Mouse (Mus musculus) liver, embryonic 14.5 days (tissue): Measurements from ENCODE around the gene Vmn1r19. TPM values are rescaled to one million over a fixed set of nuclear protein-coding genes. Genes with fewer than 3 reads are reported as not detected.

Experiments used
- ATAC-seq: fragments of 200-750 bp; cut with Nextera tagmentation; 2 replicates; pipeline ENCODE4 v1.8.0; 2017; ENCODE audit warnings: moderate number of reproducible peaks, mild to moderate bottlenecking, moderate library complexity; ENCODE audit not compliant: insufficient read depth
- DNase-seq, 3 experiments: peaks; one replicate each; pipeline ENCODE4 v3.0.0-alpha.2; 2012 to 2013; ENCODE audit warnings: low read depth in 3 of 3, low spot score in 3 of 3
- H3K27ac ChIP-seq: fragments of 300-500 bp; sonication (generic); 2 replicates; pipeline ENCODE4 v1.5.1; 2014; ENCODE audit warnings: moderate library complexity, mild to moderate bottlenecking, control low read depth, inconsistent platforms
- H3K27me3 ChIP-seq: fragments of 300-500 bp; sonication (generic); 2 replicates; pipeline ENCODE4 v1.6.1; 2014; ENCODE audit warnings: mild to moderate bottlenecking, low read length, moderate library complexity; ENCODE audit not compliant: control insufficient read depth, insufficient read depth
- H3K36me3 ChIP-seq: fragments of 300-500 bp; sonication (generic); replicated peaks from 2 replicates; pipeline ENCODE4 v1.6.1; 2014; ENCODE audit warnings: low read depth; ENCODE audit not compliant: control insufficient read depth, insufficient read depth
- H3K4me1 ChIP-seq, 2 experiments: fragments of 200-500 bp in 1 of 2; fragments of 300-500 bp in 1 of 2; sonication (generic) in 1 of 2; replicated peaks; 2 replicates each; pipeline ENCODE4 v1.6.1; 2012 to 2014; ENCODE audit warnings: antibody characterized with exemption in 1 of 2, inconsistent platforms in 1 of 2, low read length in 1 of 2; ENCODE audit not compliant: control insufficient read depth in 2 of 2, insufficient read depth in 2 of 2
- H3K4me2 ChIP-seq: fragments of 300-500 bp; sonication (generic); 2 replicates; pipeline ENCODE4 v1.6.1; 2014; ENCODE audit warnings: low read depth, mild to moderate bottlenecking, control low read depth, moderate library complexity
- H3K4me3 ChIP-seq, 2 experiments: fragments of 200-500 bp in 1 of 2; fragments of 300-500 bp in 1 of 2; sonication (generic) in 1 of 2; 2 replicates each; pipeline ENCODE4 v1.5.1; 2012 to 2014; ENCODE audit warnings: low read depth in 2 of 2, low read length in 2 of 2, mild to moderate bottlenecking in 2 of 2, control low read depth in 1 of 2, inconsistent platforms in 1 of 2, moderate library complexity in 1 of 2; ENCODE audit not compliant: insufficient read depth in 1 of 2
- H3K9ac ChIP-seq: fragments of 300-500 bp; sonication (generic); replicated peaks from 2 replicates; pipeline ENCODE4 v1.6.1; 2014; ENCODE audit warnings: mild to moderate bottlenecking, control low read depth, moderate library complexity
- H3K9me3 ChIP-seq: fragments of 300-500 bp; sonication (generic); 2 replicates; pipeline ENCODE4 v1.6.1; 2016; ENCODE audit warnings: low read length, mixed read lengths; ENCODE audit not compliant: control insufficient read depth
- CTCF ChIP-seq: IDR thresholded peaks from 2 replicates; pipeline ENCODE4 v1.5.1; 2016; ENCODE audit warnings: antibody characterized with exemption, low read depth, control low read depth
- EP300 ChIP-seq: IDR thresholded peaks from 2 replicates; pipeline ENCODE4 v1.6.1; 2016; ENCODE audit warnings: antibody characterized with exemption, low read depth
- WGBS: fragments of 180-500 bp; shearing (Covaris S2); extraction: QIAGEN DNeasy Blood & Tissue Kit; methylation state at CpG from one replicate; pipeline ENCODE4 v1.1.7; 2014; ENCODE audit not compliant: insufficient replicate concordance; 5-methylcytosine and 5-hydroxymethylcytosine counted together
- polyA plus RNA-seq, 2 experiments: library from polyadenylated mRNA; depleted of rRNA in 1 of 2; stranded (reverse) in 1 of 2; unstranded in 1 of 2; fragments of >200 nt; fragmentation: Nextera tagmentation in 1 of 2; extraction: Ambion mirVana in 1 of 2; gene quantifications; 2 replicates each; pipeline versions ENCODE4 v1.2.1 to v1.2.3; 2012 to 2014

The Vmn1r19 gene
- polyA plus RNA-seq, 2 experiments, result not detected

GRCm38 (mm10) chr6:57428630-57429029, 25.1 kb downstream of the Vmn1r19 start, which contains the start of gene Vmn1r20:
Gene Vmn1r20, plus strand, starts transcription at chr6:57428930.
- no peaks in the 10 kb centered on the region for H3K27me3 ChIP-seq
- DNase-seq (no peak), ATAC-seq (no peak)
- H3K36me3 ChIP-seq, result no peaks in the 10 kb centered on the region
- H3K4me1 ChIP-seq, result no peaks in the 10 kb centered on the region
- no peak for TF ChIP-seq CTCF
- TF ChIP-seq EP300, result no peak
- no peak within 1 kb of the TSS for H3K4me3 ChIP-seq
- H3K4me2 ChIP-seq, result no peak within 1 kb of the TSS
- H3K9ac ChIP-seq, result no peak within 1 kb of the TSS
- 44% methylated on average over 1 of the region's 1 CpGs for WGBS
- no peak within 1 kb of the TSS for H3K27ac ChIP-seq
- H3K9me3 ChIP-seq, result no peaks in the 10 kb centered on the region

- H3K36me3 ChIP-seq, result no peaks in the 10 kb centered on the region
- ATAC-seq, result no peak
- no peak overlapping the region for H3K4me2 ChIP-seq
- H3K4me3 ChIP-seq, result no peak overlapping the region
- H3K9me3 ChIP-seq, result no peaks in the 10 kb centered on the region
- no peak for DNase-seq
- no peak overlapping the region for H3K9ac ChIP-seq
- WGBS, result 40% methylated on average over 1 of the region's 1 CpGs
- TF ChIP-seq EP300, result no peak
- no peak for TF ChIP-seq CTCF
- no peak overlapping the region for H3K27ac ChIP-seq
- no peaks in the 10 kb centered on the region for H3K27me3 ChIP-seq
- no peaks in the 10 kb centered on the region for H3K4me1 ChIP-seq
Measured at GRCm38 (mm10) chr6:57431196-57431595, 27.6 kb downstream of the Vmn1r19 start.

Other genes starting within 250 kb of the Vmn1r19 start
- gene Vmn1r12, start 246.9 kb upstream of the Vmn1r19 start, polyA plus RNA-seq (2012; rRNA removed), result not detected in 2 replicates
- gene Vmn1r12, start 246.9 kb upstream of the Vmn1r19 start, polyA plus RNA-seq (2014; fragmentation: Nextera tagmentation; extraction: Ambion mirVana), result not detected in 2 replicates
- not detected in 2 replicates for gene Vmn1r13, start 200.5 kb upstream of the Vmn1r19 start, polyA plus RNA-seq (2012; rRNA removed)
- not detected in 2 replicates for gene Vmn1r13, start 200.5 kb upstream of the Vmn1r19 start, polyA plus RNA-seq (2014; fragmentation: Nextera tagmentation; extraction: Ambion mirVana)
- gene Vmn1r14, start 172.1 kb upstream of the Vmn1r19 start, polyA plus RNA-seq (2012; rRNA removed), result not detected in 2 replicates
- not detected in 2 replicates for gene Vmn1r14, start 172.1 kb upstream of the Vmn1r19 start, polyA plus RNA-seq (2014; fragmentation: Nextera tagmentation; extraction: Ambion mirVana)
- not detected in 2 replicates for gene Vmn1r15, start 145.8 kb upstream of the Vmn1r19 start, polyA plus RNA-seq (2012; rRNA removed)
- gene Vmn1r15, start 145.8 kb upstream of the Vmn1r19 start, polyA plus RNA-seq (2014; fragmentation: Nextera tagmentation; extraction: Ambion mirVana), result not detected in 2 replicates
- not detected in 2 replicates for gene Vmn1r16, start 74.3 kb upstream of the Vmn1r19 start, polyA plus RNA-seq (2012; rRNA removed)
- not detected in 2 replicates for gene Vmn1r16, start 74.3 kb upstream of the Vmn1r19 start, polyA plus RNA-seq (2014; fragmentation: Nextera tagmentation; extraction: Ambion mirVana)
- not detected in 2 replicates for gene Vmn1r17, start 40.1 kb upstream of the Vmn1r19 start, polyA plus RNA-seq (2012; rRNA removed)
- gene Vmn1r17, start 40.1 kb upstream of the Vmn1r19 start, polyA plus RNA-seq (2014; fragmentation: Nextera tagmentation; extraction: Ambion mirVana), result not detected in 2 replicates
- gene Vmn1r18, start 8.0 kb upstream of the Vmn1r19 start, polyA plus RNA-seq (2012; rRNA removed), result not detected in 2 replicates
- gene Vmn1r18, start 8.0 kb upstream of the Vmn1r19 start, polyA plus RNA-seq (2014; fragmentation: Nextera tagmentation; extraction: Ambion mirVana), result not detected in 2 replicates
- gene Vmn1r20, start 25.1 kb downstream of the Vmn1r19 start, polyA plus RNA-seq (2012; rRNA removed), result not detected in 2 replicates
- not detected in 2 replicates for gene Vmn1r20, start 25.1 kb downstream of the Vmn1r19 start, polyA plus RNA-seq (2014; fragmentation: Nextera tagmentation; extraction: Ambion mirVana)
- 1.6 and 4.5 TPM in 2 replicates for gene Ppm1k, start 131.7 kb downstream of the Vmn1r19 start, polyA plus RNA-seq (2012; rRNA removed)
- 2.8 and 3.3 TPM in 2 replicates for gene Ppm1k, start 131.7 kb downstream of the Vmn1r19 start, polyA plus RNA-seq (2014; fragmentation: Nextera tagmentation; extraction: Ambion mirVana)
- gene Herc6, start 177.2 kb downstream of the Vmn1r19 start, polyA plus RNA-seq (2012; rRNA removed), result 1.3 and 2.3 TPM in 2 replicates
- 2.7 and 3.7 TPM in 2 replicates for gene Herc6, start 177.2 kb downstream of the Vmn1r19 start, polyA plus RNA-seq (2014; fragmentation: Nextera tagmentation; extraction: Ambion mirVana)